Mouse (Mus musculus): ENCODE results near the gene Zfpl1.
"Not testable (repeated sequence)": the region's sequence is repeated elsewhere in the genome, so short reads cannot be mapped to it uniquely, and the experiment has no call there.

Zfpl1 gene

DNA sequence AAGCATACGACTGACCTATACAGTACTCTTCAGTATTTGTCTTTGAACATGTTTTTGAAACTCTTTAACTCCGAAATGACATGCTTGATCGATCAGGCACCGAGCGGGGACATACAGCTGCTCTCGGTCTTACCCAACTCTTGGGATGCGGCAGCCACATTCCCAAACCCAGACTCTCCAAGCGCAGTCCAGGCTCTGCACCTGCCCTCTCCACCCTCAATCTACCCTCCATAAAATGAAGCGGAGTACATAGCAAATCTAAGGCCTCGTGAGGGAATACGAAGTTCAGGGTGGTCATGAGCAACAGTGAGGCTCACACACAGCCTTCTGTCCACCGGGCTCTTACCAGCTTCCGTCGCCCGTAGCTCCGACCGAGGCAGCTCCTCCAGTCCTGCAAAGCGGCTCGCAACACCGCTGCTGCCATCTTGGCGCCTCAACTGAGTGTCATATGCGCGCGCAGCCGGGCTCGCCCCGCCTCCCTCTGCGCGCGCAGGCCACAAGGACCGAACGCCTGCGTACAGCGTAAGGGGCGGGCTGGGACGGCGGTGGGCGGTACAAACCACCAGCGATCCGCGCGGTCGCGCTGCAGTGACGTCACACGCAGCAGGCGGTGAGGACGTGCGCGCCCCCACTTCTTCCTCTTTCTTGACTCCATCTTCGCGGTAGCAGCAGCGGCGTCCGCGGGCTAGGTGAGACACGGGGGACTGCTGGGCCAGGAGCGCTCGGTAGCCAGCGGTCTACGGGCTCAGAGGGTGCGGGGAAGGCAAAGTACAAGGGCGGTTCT lies 27.3 kb downstream of the Zfpl1 start, which contains the start of the genes Mrpl49 and Fau:
Gene Mrpl49, minus strand, starts transcription at position 473 of the 784 bp plus-strand sequence.
Gene Fau, plus strand, starts transcription at position 532 of the 784 bp plus-strand sequence.
- DNase-seq, result peak; percentile 99

DNA sequence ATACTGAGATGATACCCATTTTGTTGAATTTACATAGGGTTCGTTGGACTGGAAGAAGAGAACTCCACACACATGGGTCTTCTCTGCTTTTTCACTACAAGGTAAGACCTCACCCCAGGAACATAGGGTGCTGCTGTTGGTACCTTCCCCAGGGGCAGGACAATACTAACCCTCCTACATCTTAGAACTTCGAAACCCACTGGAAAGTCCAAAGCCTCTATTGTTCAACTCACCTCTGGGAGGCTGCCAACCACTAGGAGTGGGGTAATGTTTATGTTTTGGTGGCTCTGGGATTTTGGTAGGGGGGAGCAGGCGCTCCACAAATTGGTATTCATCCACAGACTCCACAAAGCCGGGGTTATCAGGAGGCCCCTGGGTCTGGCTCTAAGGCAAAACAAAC lies 28.1 kb downstream of the Zfpl1 start:
- no peak for DNase-seq

DNA sequence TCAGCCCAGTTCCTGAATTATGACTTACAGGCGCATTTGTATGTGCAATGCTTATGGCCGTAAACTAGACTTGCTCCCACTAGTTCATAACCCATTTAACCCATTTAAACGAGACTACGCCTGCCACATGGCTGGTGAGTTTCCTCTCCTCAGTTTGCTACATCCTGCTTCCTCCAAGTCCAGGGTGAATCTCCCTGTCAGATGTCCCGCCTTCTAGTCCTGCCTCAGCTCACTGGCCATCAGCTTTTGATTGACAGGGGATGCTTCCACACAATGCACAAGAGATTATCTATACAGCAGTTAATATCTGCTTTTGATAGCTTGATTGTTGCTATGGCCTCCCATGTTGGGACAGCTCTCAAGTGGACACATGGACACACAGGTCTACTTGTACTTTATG lies 30.5 kb downstream of the Zfpl1 start:
- DNase-seq, result no peak

DNA sequence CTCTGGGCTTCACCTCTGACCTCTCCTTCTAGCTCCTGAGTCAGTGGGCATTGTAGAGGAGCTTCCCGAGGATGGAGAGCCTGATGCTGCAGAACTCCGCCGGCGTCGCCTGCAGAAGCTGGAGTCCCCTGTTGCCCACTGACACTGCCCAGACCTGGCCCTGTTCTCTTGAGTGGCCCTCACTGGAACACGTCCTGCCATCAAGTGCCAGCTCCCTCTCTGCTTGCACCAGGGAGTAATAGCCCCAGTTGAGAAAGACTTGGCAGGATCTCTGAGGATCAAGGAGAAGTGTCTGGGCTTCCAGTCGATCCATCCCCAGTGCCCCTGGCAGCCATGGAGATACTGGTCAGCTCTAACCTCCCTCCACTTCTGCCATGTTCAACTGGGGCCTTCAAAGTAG lies 32.2 kb downstream of the Zfpl1 start:
- DNase-seq, result no peak

DNA sequence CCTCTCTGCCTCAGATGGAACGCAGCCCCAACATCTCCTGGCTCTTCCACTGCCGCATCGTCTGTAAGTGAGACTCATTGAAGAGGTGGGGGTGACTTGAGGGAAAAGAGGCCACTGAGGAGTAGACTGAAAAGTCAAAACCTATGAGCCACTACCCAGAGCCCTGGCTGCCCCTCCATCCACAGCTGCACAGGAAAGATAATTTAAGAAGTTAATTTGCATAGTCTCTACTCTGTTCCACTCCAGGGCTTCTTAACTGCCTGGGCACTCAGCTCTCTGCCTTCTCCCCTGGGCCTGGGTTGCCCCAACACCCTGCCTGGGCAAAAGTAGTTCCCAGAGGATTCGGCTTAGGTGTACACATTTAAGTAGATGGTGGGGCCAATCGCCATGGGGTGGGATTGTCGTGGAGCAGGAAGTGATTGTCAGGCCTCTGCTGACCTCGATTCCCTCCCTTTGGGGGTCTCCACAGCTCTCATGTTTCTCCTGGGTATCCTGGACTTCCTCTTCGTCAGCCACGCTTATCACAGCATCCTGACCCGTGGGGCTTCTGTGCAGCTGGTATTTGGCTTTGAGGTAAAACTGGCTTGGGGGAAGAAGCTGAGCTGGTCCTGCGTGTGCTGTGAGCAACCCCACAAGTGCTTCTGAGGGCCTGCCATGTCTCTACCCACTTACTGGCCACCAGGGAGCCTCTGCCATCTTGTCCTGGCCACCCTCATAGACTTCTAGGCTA lies 35.9 kb downstream of the Zfpl1 start:
- DNase-seq, result no peak

DNA sequence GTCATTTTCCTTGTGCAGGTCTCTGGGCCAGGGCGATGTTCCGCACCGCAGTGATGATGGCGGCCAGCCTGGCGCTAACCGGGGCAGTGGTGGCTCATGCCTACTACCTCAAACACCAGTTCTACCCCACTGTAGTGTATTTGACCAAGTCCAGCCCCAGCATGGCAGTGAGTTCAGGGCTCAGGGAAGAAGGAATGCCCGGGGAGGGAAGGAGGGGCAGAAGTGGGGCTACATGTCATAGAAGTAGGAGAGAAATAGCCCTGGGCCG lies 36.9 kb downstream of the Zfpl1 start:
- DNase-seq, result no peak

DNA sequence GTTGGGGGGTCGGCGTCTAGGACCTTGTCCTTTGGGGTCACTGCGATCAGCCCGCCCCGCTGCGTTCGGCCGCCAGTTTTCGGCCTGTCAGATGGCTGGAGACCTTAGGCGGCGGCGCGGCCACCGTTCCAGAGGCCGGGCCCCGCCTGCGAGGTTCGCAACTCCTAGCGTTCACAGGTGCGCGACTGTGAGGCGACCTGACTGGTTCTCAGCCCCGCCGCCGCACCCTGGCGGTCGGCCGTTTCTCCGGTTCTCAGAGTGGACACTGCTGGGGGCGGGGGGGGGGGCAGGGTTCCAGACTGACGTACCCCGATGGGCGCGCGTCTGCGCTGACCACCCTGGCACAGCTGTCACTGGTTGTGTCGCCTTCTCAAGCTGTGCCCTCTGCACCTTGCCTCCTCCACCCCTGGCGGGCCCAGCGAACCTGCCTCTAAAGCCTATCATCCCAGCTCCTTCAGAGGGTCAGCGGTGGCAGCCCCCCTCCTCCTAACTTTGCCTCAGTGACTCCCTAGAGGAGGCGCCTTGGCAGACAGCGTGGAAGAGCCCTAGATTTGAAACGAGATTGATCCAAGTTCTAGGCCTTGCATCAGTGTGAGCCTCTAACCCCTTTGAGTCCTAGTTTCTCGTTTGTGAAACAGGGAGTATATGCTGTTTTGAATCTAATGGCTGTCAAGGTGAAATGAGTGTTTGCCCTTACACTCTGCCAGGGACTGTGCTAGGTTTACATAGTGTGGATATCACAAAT lies 37.4 kb downstream of the Zfpl1 start:
- no peak for DNase-seq

DNA sequence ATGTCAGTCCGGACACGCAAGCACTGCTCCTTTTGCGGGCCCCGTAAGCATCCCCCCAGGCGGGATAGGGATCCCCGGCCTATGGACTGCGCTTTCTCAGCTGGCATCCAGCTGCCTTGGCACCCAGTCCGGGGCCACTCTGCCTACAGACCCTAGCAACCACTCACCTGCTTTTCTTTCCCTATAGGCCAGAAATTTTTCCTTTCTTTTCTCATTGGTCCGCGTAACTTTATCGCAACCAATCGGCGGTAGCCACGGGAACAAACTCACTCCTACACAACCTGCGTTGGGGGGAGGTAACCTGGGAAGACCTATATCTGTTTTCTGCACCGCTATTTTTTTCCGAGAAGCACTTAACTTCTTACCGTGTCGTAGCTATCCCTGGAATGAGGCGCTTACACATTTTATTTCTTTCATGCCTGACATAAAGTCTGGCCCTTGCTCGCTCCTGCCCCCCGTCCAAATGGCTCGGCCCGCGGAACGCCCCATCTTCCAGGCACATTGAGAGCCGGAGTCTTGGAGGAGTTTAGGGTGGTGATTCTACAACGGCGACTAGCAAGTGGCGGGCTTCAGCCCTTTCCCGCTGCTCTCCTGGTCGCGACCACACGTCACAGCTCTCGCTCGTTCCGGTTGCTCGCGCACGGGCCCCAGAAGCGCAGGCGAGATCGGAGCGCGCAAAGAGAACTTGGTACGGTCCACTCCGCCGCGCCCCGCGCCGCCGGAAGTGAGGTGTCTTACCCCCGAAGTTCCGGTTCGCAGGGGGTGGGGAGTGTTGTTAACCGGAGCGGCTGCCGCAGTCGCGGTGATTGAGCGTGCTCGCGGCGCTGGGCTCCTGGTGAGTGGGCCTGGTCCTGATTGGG lies 38.2 kb downstream of the Zfpl1 start, which contains the start of gene Syvn1:
Gene Syvn1, plus strand, starts transcription at position 283 of the 860 bp plus-strand sequence.
- DNase-seq, result peak; percentile 95

DNA sequence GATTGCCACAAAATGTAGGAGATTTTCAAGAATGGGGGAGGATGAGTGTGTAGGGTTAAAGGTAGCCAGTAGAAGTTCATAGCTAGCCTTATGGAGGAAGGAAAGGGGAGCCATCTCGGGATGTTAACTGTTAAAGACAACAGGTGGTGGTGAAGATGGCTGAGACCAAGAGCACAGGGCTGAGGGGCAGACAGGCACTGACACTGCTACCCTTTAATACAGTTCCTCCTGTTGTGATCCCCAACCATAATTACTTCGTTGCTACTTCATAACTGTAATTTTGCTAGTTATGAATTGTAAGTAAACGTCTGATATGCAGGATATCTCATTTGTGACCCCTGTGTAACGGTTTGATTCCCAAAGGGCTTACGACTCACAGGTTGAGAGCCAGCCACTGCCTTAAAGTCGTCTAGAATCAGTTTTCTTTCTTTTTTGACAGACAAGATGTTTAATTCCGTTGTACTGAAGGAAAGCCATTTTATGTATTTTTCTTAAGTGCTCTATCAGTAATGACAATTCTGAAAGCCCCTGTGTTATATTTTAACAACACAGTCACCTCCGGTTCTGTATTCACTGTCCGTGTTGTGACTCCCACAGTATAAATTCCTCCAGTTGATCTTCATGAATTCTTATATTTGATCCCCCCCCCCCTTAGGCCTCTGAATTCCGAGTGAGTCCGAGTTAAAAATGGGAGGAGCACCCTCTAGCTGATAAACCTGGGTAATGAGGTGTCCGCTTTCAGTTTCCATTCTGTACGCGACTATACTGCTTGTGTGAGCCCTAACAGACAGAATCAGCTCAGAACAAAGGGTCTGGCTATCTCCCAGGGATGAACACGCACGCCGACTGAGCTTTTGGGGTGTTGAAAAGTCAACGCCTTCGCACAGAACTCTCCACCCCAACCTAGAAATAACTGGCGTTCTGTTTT lies 39.1 kb downstream of the Zfpl1 start:
- DNase-seq, result no peak

DNA sequence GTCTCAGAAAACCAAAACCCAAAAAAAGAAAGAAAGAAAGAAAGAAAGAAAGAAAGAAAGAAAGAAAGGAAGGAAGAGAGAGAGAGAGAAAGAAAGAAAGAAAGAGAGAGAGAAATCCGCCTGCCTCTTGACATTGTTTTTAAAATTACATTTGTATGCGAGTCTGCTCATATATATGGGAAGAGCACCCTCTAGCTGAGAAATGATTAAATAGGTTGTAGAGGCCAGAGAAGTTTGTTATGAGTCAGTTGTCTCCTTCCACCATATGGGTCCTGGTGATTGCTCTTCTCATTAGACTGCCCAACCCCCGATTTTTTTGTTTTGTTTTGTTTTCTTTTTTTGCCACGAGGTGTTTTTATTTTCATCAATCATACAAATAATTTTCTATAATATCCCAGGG lies 40.7 kb downstream of the Zfpl1 start:
- not testable (repeated sequence) for DNase-seq

DNA sequence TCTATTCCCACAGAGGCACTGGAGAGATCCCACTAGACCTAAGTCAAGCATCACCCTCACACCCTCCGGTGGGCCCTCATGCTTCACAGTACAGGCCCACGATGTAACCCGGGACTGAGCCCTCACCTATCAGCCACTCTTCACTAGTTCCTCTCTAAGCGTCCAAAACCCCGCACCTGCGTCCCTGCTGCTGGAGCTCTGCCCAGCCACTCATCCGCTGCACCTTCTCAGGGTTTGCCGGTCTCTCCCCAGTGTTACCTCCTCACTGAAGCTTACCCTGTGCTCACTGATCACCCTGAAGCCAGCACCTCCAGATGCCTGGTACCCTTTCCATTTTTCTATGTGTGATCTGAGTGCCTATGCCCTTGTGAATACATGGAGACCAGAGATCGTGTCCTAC lies 42.5 kb downstream of the Zfpl1 start:
- no peak for DNase-seq

DNA sequence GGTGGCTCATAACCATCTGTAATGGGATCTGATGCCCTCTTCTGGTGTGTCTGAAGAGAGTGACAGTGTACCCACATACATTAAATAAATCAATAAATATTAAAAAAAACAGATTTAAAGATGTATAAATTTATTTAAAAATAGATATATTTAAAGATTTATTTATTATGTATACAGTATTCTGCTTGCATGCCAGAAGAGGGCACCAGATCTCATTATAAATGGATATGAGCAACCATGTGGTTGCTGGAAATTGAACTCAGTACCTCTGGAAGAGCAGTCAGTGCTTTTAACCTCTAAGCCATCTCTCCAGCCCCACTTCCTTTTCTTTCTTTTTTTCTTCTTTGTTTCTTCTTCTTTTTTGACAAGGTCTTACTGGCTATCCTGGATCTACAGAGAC lies 44.8 kb downstream of the Zfpl1 start:
- DNase-seq, result no peak

DNA sequence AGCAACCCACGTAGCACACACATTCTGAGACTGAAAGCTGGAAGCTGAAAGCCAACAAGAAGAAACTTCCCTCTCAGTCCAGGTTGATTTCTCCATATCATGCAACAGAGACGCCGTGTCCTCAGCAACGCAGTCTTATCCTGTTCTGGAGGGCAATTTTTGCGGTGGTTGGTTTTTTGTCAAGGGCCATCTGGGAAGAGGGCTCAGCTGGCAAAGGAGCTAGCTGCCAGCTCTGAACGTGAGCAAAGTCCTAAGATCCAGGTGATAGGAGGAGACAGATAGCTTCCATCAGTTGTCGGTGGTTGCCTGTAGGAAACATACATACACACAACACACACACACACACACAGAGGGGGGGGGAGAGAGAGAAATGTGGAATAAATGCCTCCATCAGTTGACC lies 46.4 kb downstream of the Zfpl1 start:
- DNase-seq, result no peak

DNA sequence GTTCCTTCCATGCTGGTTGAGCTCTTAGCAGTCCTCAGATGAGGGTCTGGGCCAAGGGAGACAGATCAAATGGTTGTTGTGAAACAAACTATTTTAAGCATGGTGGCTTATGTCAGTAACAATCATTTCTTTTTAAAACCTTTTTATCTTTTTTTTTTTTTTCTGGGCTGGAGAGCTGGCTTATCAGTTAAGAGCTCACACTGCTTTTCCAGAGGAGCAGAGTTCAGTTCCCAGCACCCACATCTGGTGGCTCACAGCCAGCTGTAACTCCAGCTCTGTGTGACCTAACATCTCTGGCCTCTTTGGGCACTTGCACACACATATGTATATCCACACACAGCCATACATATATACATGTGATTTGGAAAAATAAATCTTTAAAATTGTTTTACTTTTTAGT lies 47.1 kb downstream of the Zfpl1 start:
- DNase-seq, result no peak

DNA sequence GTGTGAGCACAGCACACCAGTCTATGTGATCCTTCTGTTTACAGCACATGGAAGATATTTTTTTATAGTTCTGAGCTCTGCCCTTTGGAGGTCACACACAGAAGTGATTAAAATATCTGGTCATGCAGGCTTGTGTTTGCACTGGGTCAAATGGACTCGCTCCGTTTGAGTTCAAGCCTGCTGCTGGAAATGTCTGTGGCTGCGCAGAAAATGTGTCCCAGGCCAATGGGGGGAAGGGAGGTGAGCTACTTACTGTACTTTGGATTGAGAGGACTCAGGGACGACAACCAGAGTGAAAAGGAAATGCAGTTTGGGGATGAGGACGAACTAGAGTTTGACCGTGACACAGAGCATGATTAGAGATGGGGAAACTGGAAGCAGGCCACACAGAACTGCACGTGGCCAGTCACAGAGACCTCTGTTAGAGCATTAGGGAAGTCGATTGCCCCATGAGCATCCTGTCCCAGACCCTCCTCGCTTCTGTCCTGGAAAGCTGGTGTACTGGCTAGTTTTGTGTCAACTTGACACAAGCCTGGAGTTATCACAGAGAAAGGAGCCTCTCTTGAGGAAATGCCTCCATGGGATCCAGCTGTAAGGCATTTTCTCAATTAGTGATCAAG lies 48.7 kb downstream of the Zfpl1 start:
- DNase-seq, result no peak

Measured in layer of hippocampus, adult 9-11 months (tissue).